Mouse (Mus musculus): ENCODE measurements at regions not wholly inside any gene's neighbourhood (a gene's known extent, or its start where the extent isn't known, plus 50 kb on each side); places are given as distances from the start of the nearest gene placed in this dataset.

- TF ChIP-seq POLR2A (IDR thresholded peaks at IDR 0.05; ENCODE audit: borderline replicate concordance, insufficient read depth, low read length) (no peak), CTCF (IDR thresholded peaks at IDR 0.05; ENCODE audit: borderline replicate concordance, insufficient read depth, low read depth, low read length) (no peak)
Observed at GRCm38 (mm10) chr1:49795017-49795416, 1105.4 kb upstream of the Tmeff2 start.
